Mouse (Mus musculus) MEL (cell line): Measurements from ENCODE around the gene Synrg. TPM values are rescaled to one million over a fixed set of nuclear protein-coding genes. Genes with fewer than 3 reads are reported as not detected.

Source experiments
- DNase-seq: peaks from one replicate; pipeline ENCODE4 v3.0.0; 2011; ENCODE audit warnings: low read depth, low spot score
- H3K27ac ChIP-seq: 2 replicates; pipeline ENCODE4 v1.5.1; 2012; ENCODE audit warnings: low read depth, mild to moderate bottlenecking, control low read depth, low read length, moderate library complexity; ENCODE audit not compliant: control insufficient read depth
- H3K27me3 ChIP-seq, 2 experiments: fragments of 150-350 bp in 1 of 2; sonication (generic) in 1 of 2; 2 replicates each; pipeline ENCODE4 v1.6.1; 2012; ENCODE audit warnings: low read length in 2 of 2, mild to moderate bottlenecking in 2 of 2, improper control_type of control experiment in 1 of 2, moderate library complexity in 1 of 2; ENCODE audit not compliant: insufficient read depth in 2 of 2, control insufficient read depth in 1 of 2
- H3K36me3 ChIP-seq, 2 experiments: 2 replicates each; pipeline ENCODE4 v1.6.1; 2012 to 2014; ENCODE audit warnings: low read length in 2 of 2, improper control_type of control experiment in 1 of 2, inconsistent platforms in 1 of 2, mild to moderate bottlenecking in 1 of 2; ENCODE audit not compliant: insufficient read depth in 2 of 2, control insufficient read depth in 1 of 2
- H3K4me1 ChIP-seq, 2 experiments: fragments of 150-350 bp in 1 of 2; sonication (generic) in 1 of 2; 2 replicates each; pipeline ENCODE4 v1.6.1; 2012; ENCODE audit warnings: low read length in 2 of 2, improper control_type of control experiment in 1 of 2, mild to moderate bottlenecking in 1 of 2; ENCODE audit not compliant: insufficient read depth in 2 of 2, control insufficient read depth in 1 of 2
- H3K4me3 ChIP-seq, 2 experiments: fragments of 150-350 bp in 1 of 2; sonication (generic) in 1 of 2; 2 replicates each; pipeline ENCODE4 v1.5.1; 2012; ENCODE audit warnings: low read depth in 2 of 2, low read length in 2 of 2, mild to moderate bottlenecking in 2 of 2, moderate library complexity in 2 of 2, control low read depth in 1 of 2, improper control_type of control experiment in 1 of 2; ENCODE audit not compliant: control insufficient read depth in 1 of 2, insufficient read depth in 1 of 2
- H3K79me2 ChIP-seq: 2 replicates; pipeline ENCODE4 v1.6.1; 2012; ENCODE audit warnings: mild to moderate bottlenecking, low read length, moderate library complexity; ENCODE audit not compliant: control insufficient read depth, poor library complexity, insufficient read depth
- H3K9ac ChIP-seq: 2 replicates; pipeline ENCODE4 v1.6.1; 2012; ENCODE audit warnings: low read depth, mild to moderate bottlenecking, control low read depth, low read length, moderate library complexity; ENCODE audit not compliant: control insufficient read depth, poor library complexity, severe bottlenecking
- H3K9me3 ChIP-seq: fragments of 150-350 bp; sonication (generic); replicated peaks from 2 replicates; pipeline ENCODE4 v1.6.1; 2012; ENCODE audit warnings: mild to moderate bottlenecking, low read length, improper control_type of control experiment, moderate library complexity; ENCODE audit not compliant: insufficient read depth
- CHD1 ChIP-seq: IDR thresholded peaks from 2 replicates; pipeline ENCODE4 v1.6.1; 2012; ENCODE audit warnings: low read depth, mild to moderate bottlenecking, inconsistent platforms, low read length, improper control_type of control experiment
- CHD2 ChIP-seq: IDR thresholded peaks from 2 replicates; pipeline ENCODE4 v1.6.1; 2011; ENCODE audit warnings: low read length, improper control_type of control experiment
- CTCF ChIP-seq, 3 experiments: IDR thresholded peaks in 2 of 3; conservative IDR thresholded peaks in 1 of 3; 2 replicates each; pipeline ENCODE4 v1.5.1; 2011 to 2012; ENCODE audit warnings: low read length in 3 of 3, low read depth in 2 of 3, mild to moderate bottlenecking in 2 of 3, improper control_type of control experiment in 1 of 3, inconsistent platforms in 1 of 3, mixed read lengths in 1 of 3, moderate library complexity in 1 of 3; ENCODE audit not compliant: control insufficient read depth in 1 of 3, insufficient read depth in 1 of 3, poor library complexity in 1 of 3, severe bottlenecking in 1 of 3
- E2F4 ChIP-seq: IDR thresholded peaks from 2 replicates; pipeline ENCODE4 v1.6.1; 2011; ENCODE audit warnings: low read depth, low read length, improper control_type of control experiment, borderline replicate concordance
- ELF1 ChIP-seq: IDR thresholded peaks from 2 replicates; pipeline ENCODE4 v1.6.1; 2014; ENCODE audit warnings: low read depth, mild to moderate bottlenecking, inconsistent platforms, low read length, improper control_type of control experiment, moderate library complexity
- EP300 ChIP-seq, 2 experiments: IDR thresholded peaks; 2 replicates each; pipeline ENCODE4 v1.6.1; 2011; ENCODE audit warnings: improper control_type of control experiment in 2 of 2, low read length in 2 of 2, low read depth in 1 of 2, mild to moderate bottlenecking in 1 of 2
- ETS1 ChIP-seq: IDR thresholded peaks from 2 replicates; pipeline ENCODE4 v1.6.1; 2012; ENCODE audit warnings: low read depth, mild to moderate bottlenecking, inconsistent platforms, low read length, improper control_type of control experiment, moderate library complexity
- GATA1 ChIP-seq: IDR thresholded peaks from 2 replicates; pipeline ENCODE4 v1.6.1; 2011; ENCODE audit warnings: low read depth, low read length, improper control_type of control experiment
- HCFC1 ChIP-seq: IDR thresholded peaks from 2 replicates; pipeline ENCODE4 v1.6.1; 2012; ENCODE audit warnings: low read depth, mild to moderate bottlenecking, inconsistent platforms, low read length, improper control_type of control experiment, moderate library complexity
- JUND ChIP-seq: IDR thresholded peaks from 2 replicates; pipeline ENCODE4 v1.6.1; 2011; ENCODE audit warnings: low read depth, mild to moderate bottlenecking, improper control_type of control experiment, low read length
- MXI1 ChIP-seq: IDR thresholded peaks from 2 replicates; pipeline ENCODE4 v1.6.1; 2011; ENCODE audit warnings: mild to moderate bottlenecking, low read depth, low read length, improper control_type of control experiment
- MYB ChIP-seq: IDR thresholded peaks from 2 replicates; pipeline ENCODE4 v1.6.1; 2011; ENCODE audit warnings: mild to moderate bottlenecking, low read depth, low read length, improper control_type of control experiment
- POLR2AphosphoS2 ChIP-seq: IDR thresholded peaks from 2 replicates; pipeline ENCODE4 v1.6.1; 2011; ENCODE audit warnings: low read length, improper control_type of control experiment
- RCOR1 ChIP-seq: IDR thresholded peaks from 2 replicates; pipeline ENCODE4 v1.6.1; 2012; ENCODE audit warnings: low read depth, mild to moderate bottlenecking, inconsistent platforms, low read length, improper control_type of control experiment
- SIN3A ChIP-seq: IDR thresholded peaks from 2 replicates; pipeline ENCODE4 v1.6.1; 2012; ENCODE audit warnings: low read length, improper control_type of control experiment, inconsistent platforms
- TAL1 ChIP-seq: IDR thresholded peaks from 2 replicates; pipeline ENCODE4 v1.6.1; 2012; ENCODE audit warnings: mild to moderate bottlenecking, inconsistent platforms, low read length, moderate library complexity, mixed read lengths
- TBP ChIP-seq: IDR thresholded peaks from 2 replicates; pipeline ENCODE4 v1.8.0; 2011; ENCODE audit warnings: low read depth, low read length, improper control_type of control experiment
- TCF12 ChIP-seq: IDR thresholded peaks from 2 replicates; pipeline ENCODE4 v1.6.1; 2014; ENCODE audit warnings: low read depth, mild to moderate bottlenecking, inconsistent platforms, low read length, improper control_type of control experiment, moderate library complexity
- USF1 ChIP-seq: IDR thresholded peaks from 2 replicates; pipeline ENCODE4 v1.6.1; 2014; ENCODE audit warnings: low read depth, mild to moderate bottlenecking, inconsistent platforms, low read length, improper control_type of control experiment, moderate library complexity
- ZC3H11A ChIP-seq: IDR thresholded peaks from 2 replicates; pipeline ENCODE4 v1.6.1; 2012; ENCODE audit warnings: low read depth, mild to moderate bottlenecking, inconsistent platforms, low read length, improper control_type of control experiment
- ZNF384 ChIP-seq: IDR thresholded peaks from 2 replicates; pipeline ENCODE4 v1.6.1; 2012; ENCODE audit warnings: low read depth, mild to moderate bottlenecking, inconsistent platforms, low read length, improper control_type of control experiment
- polyA plus RNA-seq, 2 experiments: library from polyadenylated mRNA; stranded (reverse) in 1 of 2; unstranded in 1 of 2; fragments of >175 nt in 1 of 2; fragments of >200 nt in 1 of 2; gene quantifications; 2 replicates each; pipeline versions ENCODE4 v1.2.1 to v1.2.4; 2012; ENCODE audit warnings: low replicate concordance in 2 of 2, low read depth in 1 of 2; ENCODE audit not compliant: insufficient read length in 2 of 2, insufficient read depth in 1 of 2, missing spikeins in 1 of 2
- total RNA-seq: library from RNA; depleted of rRNA; stranded (reverse); fragments of 300-350 nt; gene quantifications from 2 replicates; pipeline ENCODE4 v1.2.3, GENCODE M21; 2012

Gene Synrg
- total and polyA plus RNA-seq, 3 experiments, result 24.7 to 75.3 (median 26.4) TPM

DNA sequence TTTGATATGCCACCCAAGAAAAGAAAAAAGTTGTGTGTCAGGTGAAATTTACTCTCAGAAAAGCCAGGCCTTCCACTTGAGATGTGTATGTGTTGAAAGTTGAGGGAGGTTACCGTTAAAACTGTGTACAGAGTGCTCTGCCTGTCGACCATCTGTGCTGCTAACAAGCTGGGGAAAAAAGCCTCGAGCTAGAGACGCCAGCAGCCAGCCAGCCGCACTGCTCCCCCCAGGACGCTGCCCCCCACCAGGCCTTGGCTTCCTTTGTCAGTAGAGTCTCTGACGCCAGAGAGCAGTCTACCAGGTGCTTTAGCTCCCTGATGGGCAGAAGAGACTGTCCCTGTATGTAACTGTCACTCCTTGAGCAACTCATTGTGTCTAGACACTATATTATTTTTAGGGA, 48.9 kb downstream of the Synrg start:
- TF ChIP-seq HCFC1 (no peak), CHD1 (no peak), CTCF (IDR thresholded peaks at IDR 0.05 in 2 of 3, conservative IDR thresholded peaks at IDR 0.05 in 1 of 3; ENCODE audit: control insufficient read depth in 1 of 3, insufficient read depth in 1 of 3, low read depth in 2 of 3, low read length in 3 of 3, poor library complexity in 1 of 3, severe bottlenecking in 1 of 3) (no peak), MXI1 (no peak)
- Histone ChIP-seq H3K27ac (no peak overlapping the region), H3K4me1 (no peaks in the 10 kb centered on the region), H3K36me3 (peaks cover 2 to 17% of the 10 kb centered on the region in 2 experiments; a peak in 2 of 4 replicates), H3K9ac (no peak overlapping the region), H3K4me3 (no peak overlapping the region), H3K79me2 (no peaks in the 10 kb centered on the region), H3K9me3 (no peaks in the 10 kb centered on the region), H3K27me3 (no peaks in the 10 kb centered on the region)
- no peak for DNase-seq

DNA sequence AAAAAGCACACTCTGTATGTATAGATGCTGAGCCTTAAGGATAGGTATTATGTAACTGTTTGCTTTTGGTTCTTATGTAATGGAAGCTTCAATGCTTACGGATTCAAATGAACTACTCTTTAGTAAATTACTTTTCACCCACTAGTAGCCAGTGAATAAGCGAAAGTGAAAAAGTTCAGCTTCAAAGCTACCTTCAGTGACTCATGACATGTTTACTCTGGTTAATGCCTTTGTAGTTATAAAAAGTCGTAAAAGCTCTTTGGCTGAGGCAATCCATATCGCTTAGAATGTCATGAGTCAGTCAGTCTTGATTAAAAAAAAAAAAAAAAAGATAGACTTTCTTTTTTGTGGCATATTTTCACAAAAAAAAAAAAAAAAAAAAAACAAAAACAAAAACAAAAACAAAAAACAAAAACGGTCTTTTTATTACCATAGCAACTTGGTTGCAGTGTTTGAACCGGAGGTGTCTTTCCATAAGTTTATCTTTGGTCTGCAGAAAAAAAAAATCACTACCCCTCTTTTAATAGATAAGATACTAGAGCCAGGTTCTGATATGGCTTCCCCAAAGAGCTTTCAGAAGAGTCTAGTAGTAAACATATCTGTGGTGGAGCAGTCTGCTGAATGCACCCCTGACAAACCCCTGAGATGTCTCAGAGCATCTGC, 52.0 kb downstream of the Synrg start:
- no peaks in the 10 kb centered on the region for H3K79me2 ChIP-seq
- TF ChIP-seq ZNF384 (peak; percentile 59), ETS1 (no peak), E2F4 (no peak), EP300 (IDR thresholded peaks at IDR 0.05; ENCODE audit: low read depth in 1 of 2, low read length in 2 of 2) (peak; percentile 27 to 32; a peak in 2 of 4 replicates), SIN3A (no peak), ELF1 (no peak), MYB (no peak), CHD2 (no peak), JUND (no peak), ZC3H11A (no peak), RCOR1 (peak; percentile 92), POLR2AphosphoS2 (no peak), GATA1 (peak; percentile 58; the same call in 1 of the 2 replicates), USF1 (no peak), TAL1 (no peak), TCF12 (peak; percentile 45; the same call in 1 of the 2 replicates), TBP (no peak)
- H3K27me3 ChIP-seq, result no peaks in the 10 kb centered on the region
- no peak overlapping the region for H3K9ac ChIP-seq
- H3K4me1 ChIP-seq, result no peaks in the 10 kb centered on the region
- DNase-seq, result peak; percentile 8
- no peaks in the 10 kb centered on the region for H3K9me3 ChIP-seq
- H3K36me3 ChIP-seq, result peaks cover 2 to 19% of the 10 kb centered on the region in 2 experiments; a peak in 2 of 4 replicates
- no peak overlapping the region for H3K4me3 ChIP-seq
- no peak overlapping the region for H3K27ac ChIP-seq
